Mouse (Mus musculus) stomach, embryonic 14.5 days (tissue): ENCODE results near the gene Fam78a. TPM values are rescaled to one million over a fixed set of nuclear protein-coding genes. Genes with fewer than 3 reads are reported as not detected.
A peak's percentile ranks its signal among the peaks of the same experiment; 100 is the strongest.

ENCODE experiments used
- ATAC-seq: fragments of 200-750 bp; cut with Nextera tagmentation; 2 replicates; pipeline ENCODE4 v1.8.0; 2017; ENCODE audit warnings: low read depth, moderate TSS enrichment; ENCODE audit not compliant: insufficient number of reproducible peaks, insufficient read depth, low FRiP score
- H3K27ac ChIP-seq: fragments of 300-500 bp; sonication (generic); 2 replicates; pipeline ENCODE4 v1.5.1; 2014; ENCODE audit warnings: mild to moderate bottlenecking, low read length, moderate library complexity, mixed read lengths
- H3K27me3 ChIP-seq: fragments of 300-500 bp; sonication (generic); 2 replicates; pipeline ENCODE4 v1.6.1; 2014; ENCODE audit warnings: low read length, control low read depth, mixed read lengths; ENCODE audit not compliant: control insufficient read depth, insufficient read depth
- H3K36me3 ChIP-seq: fragments of 300-500 bp; sonication (generic); 2 replicates; pipeline ENCODE4 v1.6.1; 2014; ENCODE audit warnings: mild to moderate bottlenecking, control low read depth, low read length, moderate library complexity, mixed read lengths; ENCODE audit not compliant: control insufficient read depth, insufficient read depth
- H3K4me1 ChIP-seq: fragments of 300-500 bp; sonication (generic); 2 replicates; pipeline ENCODE4 v1.6.1; 2014; ENCODE audit warnings: low read length, control low read depth, mixed read lengths; ENCODE audit not compliant: control insufficient read depth, insufficient read depth
- H3K4me2 ChIP-seq: fragments of 300-500 bp; sonication (generic); replicated peaks from 2 replicates; pipeline ENCODE4 v1.6.1; 2014; ENCODE audit warnings: low read depth, low read length, control low read depth
- H3K4me3 ChIP-seq: fragments of 300-500 bp; sonication (generic); 2 replicates; pipeline ENCODE4 v1.5.1; 2014; ENCODE audit warnings: low read depth, low read length, control low read depth
- H3K9ac ChIP-seq: fragments of 300-500 bp; sonication (generic); replicated peaks from 2 replicates; pipeline ENCODE4 v1.6.1; 2014; ENCODE audit warnings: low read depth, mild to moderate bottlenecking, control low read depth, low read length, moderate library complexity, mixed read lengths
- H3K9me3 ChIP-seq: fragments of 300-500 bp; sonication (generic); 2 replicates; pipeline ENCODE4 v1.6.1; 2016; ENCODE audit warnings: low read depth, low read length, control low read depth; ENCODE audit not compliant: control insufficient read depth
- WGBS: fragments of 180-500 bp; shearing (Covaris S2); extraction: QIAGEN DNeasy Blood & Tissue Kit; methylation state at CpG from one replicate; pipeline ENCODE4 v1.1.7; 2014; 5-methylcytosine and 5-hydroxymethylcytosine counted together
- polyA plus RNA-seq: library from polyadenylated mRNA; unstranded; fragments of >200 nt; fragmentation: Nextera tagmentation; extraction: Ambion mirVana; gene quantifications from 2 replicates; pipeline ENCODE4 v1.2.1, GENCODE M21; 2014

The Fam78a gene
- polyA plus RNA-seq, result 1.2 and 1.5 TPM in 2 replicates

DNA sequence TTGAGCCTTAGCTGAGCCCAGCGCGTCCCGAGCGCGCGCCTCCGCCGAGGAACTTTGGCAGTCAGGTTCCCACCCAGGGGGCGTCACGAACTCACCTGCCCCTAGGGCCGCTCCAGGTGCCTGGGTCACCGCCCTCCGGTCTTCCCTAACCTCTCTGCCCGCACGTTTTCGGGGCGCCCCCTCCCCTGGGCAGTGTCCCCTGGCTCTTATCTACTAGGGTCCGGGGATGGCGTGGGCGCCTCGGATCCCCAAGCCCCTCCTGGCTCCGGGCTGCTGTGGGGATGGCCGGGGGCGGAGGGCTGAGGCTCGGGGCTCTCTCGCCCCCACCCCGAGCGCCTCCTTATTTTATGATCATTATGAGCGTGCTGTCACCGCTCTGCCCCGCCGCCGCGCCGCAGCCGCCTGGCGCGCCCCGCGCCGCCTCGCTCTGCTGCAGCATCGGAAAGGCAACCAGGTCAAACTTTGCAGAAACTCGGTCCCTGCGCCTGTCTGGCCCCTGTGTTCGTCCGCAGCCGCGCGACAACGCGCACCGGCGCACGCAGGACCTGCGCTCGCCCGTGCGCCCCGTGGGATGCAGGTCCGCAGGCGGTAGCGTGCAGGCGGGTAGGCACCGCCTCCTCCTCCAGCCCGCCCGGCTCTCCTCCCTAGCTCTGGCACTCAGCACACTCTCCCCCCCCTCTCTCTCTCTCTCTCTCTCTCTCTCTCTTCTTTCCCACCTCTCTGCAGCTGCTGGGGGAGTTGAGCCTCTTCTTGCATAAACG lies at the start of gene Fam78a:
Fam78a (minus strand) TSS at position 747 of the 761 bp plus-strand sequence.
- Histone ChIP-seq H3K36me3 (no peaks in the 10 kb centered on the region), H3K4me3 (peak within 1 kb of the TSS; percentile 63), H3K4me2 (peak within 1 kb of the TSS; percentile 100), H3K4me1 (peaks cover 12% of the 10 kb centered on the region), H3K27me3 (peaks cover 23% of the 10 kb centered on the region), H3K27ac (no peak within 1 kb of the TSS), H3K9me3 (no peaks in the 10 kb centered on the region), H3K9ac (peak within 1 kb of the TSS; percentile 25; the same call in 1 of the 2 replicates)
- ATAC-seq, result peak; percentile 65; the same call in 1 of the 2 replicates
- 1% methylated on average over 65 of the region's 68 CpGs for WGBS

DNA sequence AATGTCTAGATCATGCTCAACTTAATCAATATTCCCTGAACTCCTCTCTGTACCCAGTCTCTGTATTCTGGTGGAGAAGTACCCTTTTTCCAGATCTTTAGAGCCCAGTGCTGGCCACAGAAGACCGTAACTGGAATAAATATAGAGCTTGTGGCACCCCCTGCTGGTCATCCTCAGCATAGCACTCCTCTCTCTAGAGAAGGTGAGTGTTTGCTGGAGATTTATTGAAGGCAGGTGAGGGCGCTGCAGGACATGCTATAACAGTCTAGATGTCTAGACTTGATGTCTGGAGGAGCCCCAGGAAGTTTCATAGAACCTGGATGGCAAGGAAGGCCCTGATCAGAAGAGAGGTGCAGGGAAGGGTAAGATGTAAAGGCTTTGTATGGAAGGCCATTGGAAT lies 49.4 kb upstream of the Fam78a start:
- H3K27me3 ChIP-seq, result no peaks in the 10 kb centered on the region
- H3K27ac ChIP-seq, result no peak overlapping the region
- no peak overlapping the region for H3K4me3 ChIP-seq
- no peaks in the 10 kb centered on the region for H3K9me3 ChIP-seq
- peaks cover 6% of the 10 kb centered on the region; the same call in 1 of the 2 replicates for H3K4me1 ChIP-seq
- no peak for ATAC-seq
- 7% methylated on average over 2 of the region's 2 CpGs for WGBS
- no peaks in the 10 kb centered on the region for H3K36me3 ChIP-seq
- no peak overlapping the region for H3K9ac ChIP-seq
- no peak overlapping the region for H3K4me2 ChIP-seq

DNA sequence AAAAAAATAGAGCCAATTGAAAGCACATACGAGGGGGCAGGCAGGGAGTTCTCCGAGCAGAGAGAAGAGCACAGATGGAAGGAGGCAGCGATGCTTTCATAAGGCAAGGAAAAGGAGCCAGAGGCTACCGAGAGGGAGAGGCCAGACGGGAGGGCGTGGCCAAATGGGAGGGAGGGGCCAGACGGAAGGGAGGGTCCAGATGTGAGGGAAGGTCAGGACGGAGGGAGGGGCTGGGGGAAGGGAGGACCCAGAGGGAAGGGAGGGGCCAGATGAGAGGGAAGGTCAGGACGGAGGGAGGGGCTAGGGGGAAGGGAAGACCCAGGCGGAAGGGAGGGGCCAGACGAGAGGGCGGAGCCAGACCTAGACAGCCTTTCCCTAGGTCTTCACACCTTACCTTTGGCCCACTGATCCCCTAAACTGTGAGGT lies 47.9 kb upstream of the Fam78a start:
- 5% methylated on average over 12 of the region's 12 CpGs for WGBS
- H3K4me3 ChIP-seq, result no peak overlapping the region
- no peak for ATAC-seq
- H3K4me2 ChIP-seq, result no peak overlapping the region
- H3K4me1 ChIP-seq, result peaks cover 4% of the 10 kb centered on the region; the same call in 1 of the 2 replicates
- H3K36me3 ChIP-seq, result no peaks in the 10 kb centered on the region
- no peaks in the 10 kb centered on the region for H3K27me3 ChIP-seq
- no peaks in the 10 kb centered on the region for H3K9me3 ChIP-seq
- H3K27ac ChIP-seq, result no peak overlapping the region
- no peak overlapping the region for H3K9ac ChIP-seq

DNA sequence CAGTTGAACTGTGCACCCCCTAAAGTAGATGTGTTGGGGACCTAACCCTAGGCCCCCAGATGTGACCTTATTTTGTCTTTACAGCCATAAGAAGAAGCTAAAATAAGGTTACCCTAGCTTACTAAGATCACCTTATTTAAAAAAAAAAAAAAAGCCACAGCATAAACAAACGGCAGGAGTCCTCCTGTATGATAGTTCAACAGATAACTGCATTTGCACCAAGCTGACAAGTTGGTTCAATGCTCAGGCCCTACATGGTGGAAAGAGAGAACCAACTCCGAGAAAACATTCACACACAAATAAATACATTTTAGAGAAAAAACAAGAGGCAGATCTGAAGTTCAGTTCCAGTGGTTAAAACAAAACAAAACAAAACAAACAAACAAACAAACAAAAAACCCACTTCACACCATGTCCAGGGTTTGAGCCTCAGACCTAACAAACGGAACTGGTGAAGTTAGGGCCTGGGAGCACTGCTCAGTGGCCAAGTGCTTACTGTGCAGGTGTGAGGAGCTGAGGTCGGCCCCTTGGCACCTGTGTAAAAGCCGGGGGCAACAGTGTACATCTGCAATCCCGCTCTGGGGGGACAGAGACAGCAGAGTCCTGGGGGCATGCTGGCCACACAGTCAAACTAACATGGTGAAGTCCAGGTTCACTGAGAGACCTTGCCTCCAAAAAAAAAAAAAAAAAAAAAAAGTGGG lies 47.4 kb upstream of the Fam78a start:
- Histone ChIP-seq H3K36me3 (no peaks in the 10 kb centered on the region), H3K9me3 (no peaks in the 10 kb centered on the region), H3K4me2 (no peak overlapping the region), H3K27me3 (no peaks in the 10 kb centered on the region), H3K9ac (no peak overlapping the region), H3K4me3 (no peak overlapping the region), H3K27ac (no peak overlapping the region), H3K4me1 (peaks cover 4% of the 10 kb centered on the region; the same call in 1 of the 2 replicates)
- no peak for ATAC-seq
- 58% methylated on average over 6 of the region's 6 CpGs for WGBS

DNA sequence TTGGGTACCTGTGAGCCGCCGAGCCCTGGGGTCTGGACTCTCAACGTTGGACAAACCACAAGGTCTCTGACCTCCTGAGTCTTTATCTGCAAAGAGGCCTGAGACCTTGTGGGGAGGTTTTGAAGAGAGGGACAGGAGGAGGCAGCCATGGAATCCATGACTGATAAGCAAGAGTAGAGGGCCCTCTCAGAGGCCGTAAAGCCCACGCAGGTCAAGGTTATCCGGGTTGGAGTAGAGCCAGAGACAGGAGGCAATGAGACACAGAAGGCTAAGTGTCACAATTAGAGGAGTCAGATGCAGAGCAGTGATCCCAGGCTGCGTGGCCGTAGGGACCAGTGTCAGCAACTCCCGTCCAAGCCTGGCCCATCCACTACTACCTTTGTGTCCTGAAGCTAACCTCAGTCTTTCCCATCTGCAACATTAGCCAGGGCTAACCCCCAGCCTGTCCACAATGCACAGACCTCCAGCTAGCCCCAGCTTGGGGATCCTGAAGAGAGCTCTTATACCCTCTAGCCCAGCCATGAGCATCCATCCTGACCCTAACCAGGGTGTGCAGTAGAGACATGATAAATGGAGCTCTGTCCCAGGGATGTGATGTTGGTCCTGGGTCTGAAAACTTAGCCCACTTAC lies 46.7 kb upstream of the Fam78a start:
- WGBS, result 78% methylated on average over 9 of the region's 9 CpGs
- Histone ChIP-seq H3K4me2 (no peak overlapping the region), H3K27me3 (no peaks in the 10 kb centered on the region), H3K9me3 (no peaks in the 10 kb centered on the region), H3K4me1 (peaks cover 4% of the 10 kb centered on the region; the same call in 1 of the 2 replicates), H3K9ac (no peak overlapping the region), H3K4me3 (no peak overlapping the region), H3K36me3 (no peaks in the 10 kb centered on the region), H3K27ac (no peak overlapping the region)
- no peak for ATAC-seq

DNA sequence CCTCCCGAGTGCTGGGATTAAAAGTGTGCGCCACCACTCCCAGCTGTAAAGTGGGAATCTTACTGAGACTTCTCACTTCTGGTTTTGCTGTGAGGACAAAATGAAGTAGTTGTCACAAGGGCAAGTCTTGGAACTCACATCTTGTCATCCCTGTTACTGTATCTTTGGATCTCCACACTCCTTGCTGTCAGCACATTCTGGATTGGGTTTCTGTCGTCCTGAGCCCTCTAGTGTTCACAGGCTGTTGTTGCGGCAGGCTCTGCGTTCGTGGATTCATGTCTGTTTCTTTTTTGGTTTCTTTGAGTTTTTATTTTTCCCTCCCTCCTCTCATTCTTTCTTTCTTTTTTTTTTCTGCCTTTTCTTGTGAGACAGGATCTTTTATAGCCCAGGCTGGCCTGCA lies 45.8 kb upstream of the Fam78a start:
- H3K27ac ChIP-seq, result no peak overlapping the region
- ATAC-seq, result no peak
- 34% methylated on average over 6 of the region's 6 CpGs for WGBS
- H3K9ac ChIP-seq, result no peak overlapping the region
- no peaks in the 10 kb centered on the region for H3K9me3 ChIP-seq
- H3K36me3 ChIP-seq, result no peaks in the 10 kb centered on the region
- H3K4me2 ChIP-seq, result no peak overlapping the region
- peaks cover 4% of the 10 kb centered on the region; the same call in 1 of the 2 replicates for H3K4me1 ChIP-seq
- H3K27me3 ChIP-seq, result no peaks in the 10 kb centered on the region
- no peak overlapping the region for H3K4me3 ChIP-seq

DNA sequence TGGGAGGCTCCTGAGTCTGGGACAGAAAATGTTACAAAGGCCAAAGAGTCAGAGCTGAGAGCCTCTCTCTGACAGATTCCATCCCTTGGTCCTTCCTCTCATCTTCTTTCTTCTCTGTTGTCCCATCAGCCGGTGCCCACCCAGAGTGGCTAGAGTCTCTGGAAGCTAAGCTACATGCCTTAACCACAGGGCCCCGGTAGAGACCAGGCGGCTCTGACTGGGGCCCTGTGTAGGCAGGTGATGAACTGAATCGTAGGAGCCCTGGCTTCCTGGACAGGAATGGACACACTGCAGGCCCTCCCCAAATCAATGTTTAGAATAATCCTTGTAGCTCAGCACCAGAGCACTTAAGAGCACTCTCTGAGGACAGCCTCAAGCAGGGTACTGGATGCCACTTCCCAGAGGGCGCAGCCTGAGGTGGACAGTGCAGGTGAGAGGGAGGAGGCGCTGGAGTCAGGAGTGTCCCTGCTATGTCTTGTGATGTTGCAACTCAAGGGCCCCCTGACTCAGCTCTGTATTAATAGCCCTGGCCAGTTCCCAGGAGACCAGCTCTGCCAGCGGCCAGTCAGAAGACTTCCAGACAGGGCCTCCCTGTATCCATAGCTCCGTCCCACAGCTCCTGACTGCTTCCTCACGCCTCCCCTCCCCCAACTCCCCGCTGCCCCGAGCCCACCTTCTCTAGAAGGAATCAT lies 44.9 kb upstream of the Fam78a start:
- peaks cover 4% of the 10 kb centered on the region; the same call in 1 of the 2 replicates for H3K4me1 ChIP-seq
- no peak overlapping the region for H3K27ac ChIP-seq
- ATAC-seq, result no peak
- H3K9me3 ChIP-seq, result no peaks in the 10 kb centered on the region
- 49% methylated on average over 11 of the region's 11 CpGs for WGBS
- H3K9ac ChIP-seq, result no peak overlapping the region
- H3K36me3 ChIP-seq, result no peaks in the 10 kb centered on the region
- no peak overlapping the region for H3K4me3 ChIP-seq
- no peak overlapping the region for H3K4me2 ChIP-seq
- no peaks in the 10 kb centered on the region for H3K27me3 ChIP-seq

DNA sequence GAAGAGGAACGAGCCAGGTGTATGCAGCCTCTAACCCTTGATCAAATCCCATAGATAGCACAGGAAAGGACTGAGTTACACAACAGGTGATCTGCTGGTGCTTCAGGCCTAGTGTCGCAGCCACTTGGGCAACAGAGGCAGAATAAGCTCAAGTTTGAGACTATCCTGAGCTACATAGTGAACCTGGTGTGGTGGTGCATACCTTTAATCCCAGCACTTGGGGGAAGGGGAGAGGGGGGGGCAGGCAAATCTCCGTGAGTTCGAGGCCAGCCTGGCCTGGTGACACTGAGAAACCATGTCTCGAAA lies 43.8 kb upstream of the Fam78a start:
- Histone ChIP-seq H3K27me3 (no peaks in the 10 kb centered on the region), H3K9ac (no peak overlapping the region), H3K27ac (no peak overlapping the region), H3K4me2 (no peak overlapping the region), H3K4me1 (peaks cover 4% of the 10 kb centered on the region; the same call in 1 of the 2 replicates), H3K4me3 (no peak overlapping the region), H3K36me3 (no peaks in the 10 kb centered on the region), H3K9me3 (no peaks in the 10 kb centered on the region)
- no peak for ATAC-seq
- WGBS, result 83% methylated on average over 5 of the region's 5 CpGs
